Mouse (Mus musculus) R1 (cell line): ENCODE data around the gene Gm20896.
"Not testable (repeated sequence)": the region's sequence is repeated elsewhere in the genome, so short reads cannot be mapped to it uniquely, and the experiment has no call there.

Experiments
- DNase-seq: peaks from one replicate; pipeline ENCODE4 v3.0.0-alpha.2; 2018; ENCODE audit warnings: low read depth, low spot score

The Gm20896 gene

GRCm38 (mm10) chrY:35921426-35921825 is at the start of gene Gm20896:
Gene Gm20896 (minus strand): TSS chrY:35921526.
- DNase-seq: not testable (repeated sequence)
